Mouse (Mus musculus): Measurements from ENCODE around the gene Barhl1. TPM values are rescaled to one million over a fixed set of nuclear protein-coding genes. Genes with fewer than 3 reads are reported as not detected.

Barhl1 gene
- polyA plus RNA-seq, 1 experiment, result 0.05 TPM

DNA sequence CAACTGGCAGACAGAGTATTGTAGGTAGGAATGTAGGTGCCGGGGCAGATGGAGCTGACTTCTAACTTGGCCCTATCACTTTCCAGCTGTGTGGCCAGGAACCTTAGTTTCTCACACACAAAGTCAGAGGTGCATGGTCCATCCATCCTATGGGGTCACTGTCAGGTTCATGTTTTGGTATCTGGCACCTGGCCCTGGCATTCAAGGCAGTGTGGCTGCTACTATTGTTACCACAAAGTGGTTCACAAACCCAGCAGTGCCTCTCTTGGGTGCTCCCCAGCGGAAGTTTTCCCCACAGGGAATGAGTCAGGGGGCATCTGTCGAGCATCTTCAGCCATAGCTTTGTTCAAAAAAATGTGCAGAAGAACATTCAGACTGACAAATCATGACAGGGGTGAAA, 29.8 kb upstream of the Barhl1 start:
- DNase-seq, result no peak
- Histone ChIP-seq H3K27ac (ENCODE audit: insufficient read depth, low read depth, low read length) (no peak overlapping the region), H3K4me3 (ENCODE audit: insufficient read depth, low read depth, low read length) (no peak overlapping the region), H3K27me3 (replicated peaks; ENCODE audit: control insufficient read depth, insufficient read depth, low read length) (no peaks in the 10 kb centered on the region), H3K4me1 (ENCODE audit: control insufficient read depth, insufficient read depth, low read length) (no peaks in the 10 kb centered on the region), H3K36me3 (ENCODE audit: control insufficient read depth, insufficient read depth, low read length) (no peaks in the 10 kb centered on the region)
- 91% methylated on average over 3 of the region's 3 CpGs for WGBS
- TF ChIP-seq POLR2A (IDR thresholded peaks at IDR 0.05; ENCODE audit: low read depth, low read length) (no peak), CTCF (conservative IDR thresholded peaks at IDR 0.05; ENCODE audit: insufficient read depth, insufficient read length, low read depth, low read length) (no peak)

DNA sequence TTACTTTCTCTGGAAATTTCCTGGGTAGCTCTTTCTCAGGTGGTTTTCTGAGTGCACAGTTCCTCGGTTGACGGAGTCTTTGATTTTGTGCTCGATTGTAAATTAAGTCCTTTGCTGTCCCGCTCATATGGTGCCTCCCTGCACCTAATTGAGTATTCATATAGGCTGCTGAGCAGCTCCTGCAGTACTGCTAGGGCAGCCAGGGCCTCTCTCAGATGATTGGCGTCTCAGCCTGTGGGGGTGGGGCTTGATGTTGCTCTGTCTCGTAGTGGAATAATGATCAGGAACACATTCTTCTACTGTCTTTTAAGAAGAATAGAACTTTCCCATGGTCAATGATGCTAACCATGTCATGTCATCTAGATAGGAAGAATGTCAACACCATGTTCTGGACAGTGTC, 28.9 kb upstream of the Barhl1 start:
- H3K4me1 ChIP-seq (ENCODE audit: control insufficient read depth, insufficient read depth, low read length), result no peaks in the 10 kb centered on the region
- H3K27me3 ChIP-seq (replicated peaks; ENCODE audit: control insufficient read depth, insufficient read depth, low read length), result no peaks in the 10 kb centered on the region; the same call in 1 of the 2 replicates
- H3K27ac ChIP-seq (ENCODE audit: insufficient read depth, low read depth, low read length), result no peak overlapping the region
- H3K36me3 ChIP-seq (ENCODE audit: control insufficient read depth, insufficient read depth, low read length), result no peaks in the 10 kb centered on the region
- no peak overlapping the region for H3K4me3 ChIP-seq (ENCODE audit: insufficient read depth, low read depth, low read length)
- DNase-seq, result no peak
- TF ChIP-seq POLR2A (IDR thresholded peaks at IDR 0.05; ENCODE audit: low read depth, low read length) (no peak), CTCF (conservative IDR thresholded peaks at IDR 0.05; ENCODE audit: insufficient read depth, insufficient read length, low read depth, low read length) (no peak)
- WGBS, result 40% methylated on average over 6 of the region's 6 CpGs

DNA sequence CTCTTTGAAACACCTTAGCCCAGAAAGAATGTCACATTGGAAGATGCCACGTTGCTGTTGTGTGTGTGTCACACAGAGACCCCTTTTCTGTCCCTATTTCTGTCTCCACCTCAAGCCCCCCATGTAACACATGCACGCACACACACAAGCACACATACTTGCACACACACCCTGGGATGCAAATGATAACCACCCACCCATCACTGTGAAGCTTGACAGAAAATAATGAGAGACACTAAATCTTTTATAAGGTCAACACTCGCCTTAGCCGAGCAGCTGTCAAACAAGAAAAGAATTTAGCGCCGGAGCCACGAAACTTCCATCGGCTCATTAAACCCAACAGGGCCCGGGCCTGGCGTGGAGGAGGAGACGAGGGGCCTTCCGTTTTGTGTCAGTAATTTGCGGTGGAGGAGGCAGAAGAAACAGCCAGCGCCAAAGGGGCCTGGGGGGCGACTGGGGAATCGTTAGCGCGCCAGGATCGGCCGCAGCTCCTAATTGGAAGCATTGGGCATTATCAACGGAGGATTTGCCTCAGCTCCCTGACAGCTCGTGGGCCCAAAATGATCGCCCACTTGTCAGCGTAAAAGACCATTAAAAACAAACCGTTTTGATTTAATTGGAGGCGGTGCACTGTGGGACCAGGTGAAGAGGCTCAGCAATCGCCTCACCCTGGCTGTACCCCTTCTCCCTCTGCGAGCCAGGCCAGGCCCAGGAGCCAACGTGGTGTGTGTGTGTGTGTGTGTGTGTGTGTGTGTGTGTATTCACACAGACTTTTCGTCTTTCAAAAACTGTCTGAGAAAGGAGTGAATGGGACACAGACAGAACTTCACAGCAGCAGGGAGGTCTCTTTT, 27.4 kb upstream of the Barhl1 start:
- H3K4me1 ChIP-seq (ENCODE audit: control insufficient read depth, insufficient read depth, low read length), result no peaks in the 10 kb centered on the region
- H3K27ac ChIP-seq (ENCODE audit: insufficient read depth, low read depth, low read length), result no peak overlapping the region
- WGBS, result 19% methylated on average over 30 of the region's 30 CpGs
- no peak for DNase-seq
- H3K4me3 ChIP-seq (ENCODE audit: insufficient read depth, low read depth, low read length), result no peak overlapping the region
- no peaks in the 10 kb centered on the region; the same call in 1 of the 2 replicates for H3K27me3 ChIP-seq (replicated peaks; ENCODE audit: control insufficient read depth, insufficient read depth, low read length)
- TF ChIP-seq POLR2A (IDR thresholded peaks at IDR 0.05; ENCODE audit: low read depth, low read length), result no peak
- no peaks in the 10 kb centered on the region for H3K36me3 ChIP-seq (ENCODE audit: control insufficient read depth, insufficient read depth, low read length)

DNA sequence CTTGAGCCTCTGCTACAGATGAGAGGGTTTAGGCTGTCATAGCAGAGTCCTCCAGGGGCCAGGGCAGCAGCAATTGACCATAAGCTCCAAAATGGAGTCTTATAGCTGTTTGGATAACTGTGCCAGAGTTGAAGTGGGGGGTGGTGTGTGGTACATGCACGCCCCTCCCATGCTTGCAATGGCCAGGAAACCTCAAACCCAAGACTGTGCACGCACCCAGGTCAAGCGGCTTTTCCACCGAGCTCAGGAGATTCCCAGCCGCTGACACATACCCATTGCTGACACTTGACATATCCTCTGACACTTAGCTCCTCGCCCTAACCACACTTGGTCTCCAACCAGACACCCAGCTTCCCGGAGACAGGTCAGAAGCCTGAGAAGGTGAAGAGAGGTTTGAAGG, 22.5 kb upstream of the Barhl1 start:
- WGBS, result 69% methylated on average over 7 of the region's 7 CpGs
- Histone ChIP-seq H3K27me3 (replicated peaks; ENCODE audit: control insufficient read depth, insufficient read depth, low read length) (no peaks in the 10 kb centered on the region; the same call in 1 of the 2 replicates), H3K4me3 (ENCODE audit: insufficient read depth, low read depth, low read length) (no peak overlapping the region), H3K36me3 (ENCODE audit: control insufficient read depth, insufficient read depth, low read length) (no peaks in the 10 kb centered on the region), H3K4me1 (ENCODE audit: control insufficient read depth, insufficient read depth, low read length) (no peaks in the 10 kb centered on the region), H3K27ac (ENCODE audit: insufficient read depth, low read depth, low read length) (no peak overlapping the region)
- no peak for DNase-seq
- TF ChIP-seq POLR2A (IDR thresholded peaks at IDR 0.05; ENCODE audit: low read depth, low read length) (no peak), CTCF (conservative IDR thresholded peaks at IDR 0.05; ENCODE audit: insufficient read depth, insufficient read length, low read depth, low read length) (no peak)

DNA sequence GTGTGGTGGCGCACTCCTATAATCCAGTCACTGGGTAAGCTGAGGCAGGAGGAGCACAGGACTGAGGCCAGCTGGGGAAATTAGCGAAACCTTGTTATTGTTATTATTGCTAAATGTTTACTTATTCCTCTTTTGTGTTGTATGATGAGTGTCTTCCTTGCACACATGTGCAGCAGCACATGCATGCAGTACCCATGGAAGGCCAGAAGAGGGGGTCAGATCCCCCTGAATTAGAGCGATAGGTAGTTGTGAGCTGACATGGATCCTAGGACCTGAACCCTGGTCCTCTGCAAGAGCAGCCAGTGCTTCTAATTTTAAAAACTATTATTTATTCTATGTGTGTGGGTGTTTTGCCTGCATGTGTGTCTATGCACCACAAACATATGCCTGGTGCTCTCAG, 14.1 kb upstream of the Barhl1 start:
- TF ChIP-seq CTCF (conservative IDR thresholded peaks at IDR 0.05; ENCODE audit: insufficient read depth, insufficient read length, low read depth, low read length), result peak; percentile 21; the same call in 1 of the 2 replicates
- TF ChIP-seq POLR2A (IDR thresholded peaks at IDR 0.05; ENCODE audit: low read depth, low read length), result no peak
- DNase-seq, result no peak
- H3K4me1 ChIP-seq (ENCODE audit: control insufficient read depth, insufficient read depth, low read length), result no peaks in the 10 kb centered on the region
- H3K27me3 ChIP-seq (replicated peaks; ENCODE audit: control insufficient read depth, insufficient read depth, low read length), result no peaks in the 10 kb centered on the region
- 95% methylated on average over 3 of the region's 3 CpGs for WGBS
- H3K4me3 ChIP-seq (ENCODE audit: insufficient read depth, low read depth, low read length), result no peak overlapping the region
- H3K27ac ChIP-seq (ENCODE audit: insufficient read depth, low read depth, low read length), result no peak overlapping the region
- H3K36me3 ChIP-seq (ENCODE audit: control insufficient read depth, insufficient read depth, low read length), result no peaks in the 10 kb centered on the region

DNA sequence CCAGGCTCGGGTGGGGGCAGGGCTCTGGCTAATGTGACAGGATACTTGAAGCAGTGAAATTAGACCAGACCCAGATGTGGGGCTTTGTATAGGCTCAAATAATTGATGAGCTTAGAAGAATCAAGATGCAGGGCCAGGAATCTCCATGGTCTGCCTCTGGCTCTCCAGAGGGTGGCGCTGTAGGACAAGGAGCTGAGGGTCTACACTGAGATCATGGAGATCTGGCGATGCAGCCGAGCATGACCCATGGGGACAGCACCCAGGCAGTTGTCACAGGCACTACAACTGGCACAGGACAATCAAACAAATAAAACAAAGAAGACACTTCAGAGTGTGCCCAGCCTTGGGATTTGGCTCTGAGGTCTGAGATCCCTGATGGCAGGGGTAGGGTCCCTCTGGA, 7.4 kb upstream of the Barhl1 start:
- H3K27ac ChIP-seq (ENCODE audit: insufficient read depth, low read depth, low read length), result no peak overlapping the region
- TF ChIP-seq CTCF (conservative IDR thresholded peaks at IDR 0.05; ENCODE audit: insufficient read depth, insufficient read length, low read depth, low read length), result peak; percentile 94
- no peak for TF ChIP-seq POLR2A (IDR thresholded peaks at IDR 0.05; ENCODE audit: low read depth, low read length)

DNA sequence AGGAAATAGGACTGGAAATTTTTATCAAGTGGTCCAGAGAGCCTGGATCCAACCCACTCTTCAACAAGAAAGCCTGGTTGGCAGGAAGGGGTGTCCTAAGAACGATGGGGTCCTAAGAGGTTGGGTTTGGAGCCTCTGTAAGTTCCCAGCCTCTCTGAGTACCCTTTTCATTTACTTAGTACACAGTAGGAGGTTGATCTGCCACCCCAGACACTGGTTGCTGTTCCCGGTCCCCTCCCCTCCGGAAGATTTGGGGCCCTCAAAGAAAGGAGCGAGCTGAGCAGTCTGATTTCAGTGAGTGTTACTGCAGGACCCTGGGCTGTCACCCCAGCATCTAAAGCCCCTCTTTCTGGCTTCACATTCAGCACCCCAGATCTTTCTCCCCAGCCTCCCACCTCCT, 2.5 kb upstream of the Barhl1 start:
- no peak for DNase-seq
- peaks cover 7% of the 10 kb centered on the region for H3K27me3 ChIP-seq (replicated peaks; ENCODE audit: control insufficient read depth, insufficient read depth, low read length)
- no peaks in the 10 kb centered on the region for H3K36me3 ChIP-seq (ENCODE audit: control insufficient read depth, insufficient read depth, low read length)
- no peaks in the 10 kb centered on the region for H3K4me1 ChIP-seq (ENCODE audit: control insufficient read depth, insufficient read depth, low read length)
- TF ChIP-seq POLR2A (IDR thresholded peaks at IDR 0.05; ENCODE audit: low read depth, low read length), result no peak
- TF ChIP-seq CTCF (conservative IDR thresholded peaks at IDR 0.05; ENCODE audit: insufficient read depth, insufficient read length, low read depth, low read length), result no peak
- H3K4me3 ChIP-seq (ENCODE audit: insufficient read depth, low read depth, low read length), result no peak overlapping the region
- H3K27ac ChIP-seq (ENCODE audit: insufficient read depth, low read depth, low read length), result no peak overlapping the region
- WGBS, result 3% methylated on average over 4 of the region's 4 CpGs

More for the DNA sequence above, 7.4 kb upstream of the Barhl1 start:
- Histone ChIP-seq H3K4me3 (ENCODE audit: insufficient read depth, low read depth, low read length) (no peak overlapping the region), H3K36me3 (ENCODE audit: control insufficient read depth, insufficient read depth, low read length) (no peaks in the 10 kb centered on the region), H3K4me1 (ENCODE audit: control insufficient read depth, insufficient read depth, low read length) (no peaks in the 10 kb centered on the region), H3K27me3 (replicated peaks; ENCODE audit: control insufficient read depth, insufficient read depth, low read length) (no peaks in the 10 kb centered on the region; the same call in 1 of the 2 replicates)
- WGBS, result 3% methylated on average over 4 of the region's 4 CpGs
- DNase-seq, result peak; percentile 54
